Mouse (Mus musculus): ENCODE results near the gene D7Ertd443e.

DNA sequence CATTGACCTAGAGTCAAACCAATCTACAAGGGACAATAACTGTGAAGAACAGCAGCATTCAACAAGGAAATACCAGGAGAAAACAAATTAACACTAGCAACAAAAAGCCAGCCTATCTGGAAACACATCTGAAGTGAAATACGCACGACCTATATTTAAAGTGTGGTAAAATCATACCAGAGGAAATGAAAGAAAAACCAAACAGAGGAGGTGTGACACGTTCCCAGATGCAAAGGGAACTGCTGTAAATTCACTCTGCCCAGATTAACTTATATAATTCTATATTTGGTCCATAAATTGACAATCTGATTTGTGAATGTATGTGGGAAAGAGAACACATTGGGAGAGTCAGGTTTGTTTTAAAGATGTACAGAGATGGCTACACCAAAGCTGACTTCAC lies 2.7 kb downstream of the D7Ertd443e start:
- TF ChIP-seq POLR2A (IDR thresholded peaks at IDR 0.05; ENCODE audit: insufficient read depth, low read length) (no peak), EP300 (IDR thresholded peaks at IDR 0.05; ENCODE audit: insufficient read depth, low read depth, low read length) (no peak), CTCF (IDR thresholded peaks at IDR 0.05; ENCODE audit: low read depth, low read length) (no peak)

Measured in ES-Bruce4 (cell line).